Mouse (Mus musculus) heart, adult 2 months (tissue): ENCODE measurements around the gene Ttc28. TPM values are rescaled to one million over a fixed set of nuclear protein-coding genes. Genes with fewer than 3 reads are reported as not detected.

ENCODE experiments used
- DNase-seq, 2 experiments: peaks; one replicate each; pipeline ENCODE4 v3.0.0; 2021
- H3K27ac ChIP-seq: fragments of 200-600 bp; 2 replicates; pipeline ENCODE4 v1.8.1; 2022
- H3K27me3 ChIP-seq: fragments of 200-500 bp; 2 replicates; pipeline ENCODE4 v1.6.1; 2012; ENCODE audit warnings: mild to moderate bottlenecking, low read length, inconsistent platforms, mixed read lengths; ENCODE audit not compliant: control insufficient read depth, insufficient read depth
- H3K36me3 ChIP-seq: fragments of 200-500 bp; 2 replicates; pipeline ENCODE4 v1.6.1; 2012; ENCODE audit warnings: low read length, inconsistent platforms; ENCODE audit not compliant: control insufficient read depth, insufficient read depth
- H3K4me1 ChIP-seq: fragments of 200-500 bp; 2 replicates; pipeline ENCODE4 v1.6.1; 2011; ENCODE audit warnings: low read length; ENCODE audit not compliant: control insufficient read depth, insufficient read depth
- H3K4me3 ChIP-seq: fragments of 200-600 bp; 2 replicates; pipeline ENCODE4 v1.8.1; 2022
- H3K79me2 ChIP-seq: fragments of 200-500 bp; replicated peaks from 2 replicates; pipeline ENCODE4 v1.6.1; 2012; ENCODE audit warnings: mild to moderate bottlenecking, inconsistent platforms, low read length, moderate library complexity, mixed read lengths; ENCODE audit not compliant: control insufficient read depth, insufficient read depth
- H3K9ac ChIP-seq: fragments of 200-500 bp; 2 replicates; pipeline ENCODE4 v1.6.1; 2012; ENCODE audit warnings: low read depth, mild to moderate bottlenecking, control low read depth, inconsistent platforms, low read length, mixed read lengths
- CTCF ChIP-seq: fragments of 200-600 bp; IDR thresholded peaks from 2 replicates; pipeline ENCODE4 v1.8.1; 2022; ENCODE audit warnings: antibody characterized with exemption, mild to moderate bottlenecking, moderate library complexity
- EP300 ChIP-seq: fragments of 200-500 bp; IDR thresholded peaks from 2 replicates; pipeline ENCODE4 v1.6.1; 2011; ENCODE audit warnings: low read depth, low read length, control low read depth; ENCODE audit not compliant: insufficient read depth
- POLR2A ChIP-seq: fragments of 200-500 bp; IDR thresholded peaks from 2 replicates; pipeline ENCODE4 v1.6.1; 2011; ENCODE audit warnings: mild to moderate bottlenecking, low read depth, low read length, control low read depth; ENCODE audit not compliant: insufficient read depth
- WGBS: fragments of 180-500 bp; shearing (Covaris S2); methylation state at CpG from one replicate; pipeline ENCODE4 v1.1.7; 2018; 5-methylcytosine and 5-hydroxymethylcytosine counted together
- intact Hi-C: fragments of 180-260 bp; cut with DNase I; formaldehyde crosslinking; loops from one replicate; pipeline ENCODE4 v1.15.1; 2025
- polyA plus RNA-seq: library from polyadenylated mRNA; depleted of rRNA; stranded (reverse); fragments of >200 nt; gene quantifications from 2 replicates; pipeline ENCODE4 v1.2.3, GENCODE M21; 2012
- total RNA-seq, 2 experiments: library from RNA; stranded (reverse); gene quantifications; 2 replicates each; pipeline ENCODE4 v1.2.3; 2021

Ttc28 gene
- total and polyA plus RNA-seq, 3 experiments = 7.2 to 15.0 (median 12.3) TPM

- H3K79me2 ChIP-seq = no peaks in the 10 kb centered on the region
- TF ChIP-seq EP300 (no peak), CTCF (no peak), POLR2A (no peak)
- H3K4me3 ChIP-seq = no peak overlapping the region
- peaks cover 22% of the 10 kb centered on the region for H3K4me1 ChIP-seq
- H3K36me3 ChIP-seq = peaks cover 6% of the 10 kb centered on the region
- no peaks in the 10 kb centered on the region for H3K27me3 ChIP-seq
- intact Hi-C loops = no loop called here
- no peak for DNase-seq
- H3K27ac ChIP-seq = no peak overlapping the region
- no peak overlapping the region for H3K9ac ChIP-seq
- 92% methylated on average over 7 of the region's 7 CpGs for WGBS
Measured at GRCm38 (mm10) chr5:111124620-111125200, 245.1 kb downstream of the Ttc28 start.

- Histone ChIP-seq H3K27ac (no peak overlapping the region), H3K79me2 (no peaks in the 10 kb centered on the region), H3K9ac (no peak overlapping the region), H3K36me3 (no peaks in the 10 kb centered on the region; the same call in 1 of the 2 replicates), H3K4me3 (no peak overlapping the region), H3K4me1 (peaks cover 19% of the 10 kb centered on the region), H3K27me3 (no peaks in the 10 kb centered on the region)
- intact Hi-C loops = no loop called here
- WGBS = 69% methylated on average over 12 of the region's 12 CpGs
- DNase-seq = no peak
- no peak for TF ChIP-seq EP300
- no peak for TF ChIP-seq CTCF
- no peak for TF ChIP-seq POLR2A
Measured at GRCm38 (mm10) chr5:111125746-111126145, 246.1 kb downstream of the Ttc28 start.

GRCm38 (mm10) chr5:111127786-111128185 is 248.2 kb downstream of the Ttc28 start:
- H3K36me3 ChIP-seq = no peaks in the 10 kb centered on the region; the same call in 1 of the 2 replicates
- H3K4me1 ChIP-seq = peaks cover 12% of the 10 kb centered on the region
- no peak overlapping the region for H3K4me3 ChIP-seq
- no peak for DNase-seq
- TF ChIP-seq POLR2A (no peak), EP300 (no peak), CTCF (no peak)
- intact Hi-C loops = no loop called here
- no peak overlapping the region; the same call in 1 of the 2 replicates for H3K27ac ChIP-seq
- H3K79me2 ChIP-seq = no peaks in the 10 kb centered on the region
- 77% methylated on average over 5 of the region's 5 CpGs for WGBS
- no peaks in the 10 kb centered on the region for H3K27me3 ChIP-seq
- H3K9ac ChIP-seq = no peak overlapping the region

GRCm38 (mm10) chr5:111130121-111130520 is 250.5 kb downstream of the Ttc28 start:
- Histone ChIP-seq H3K36me3 (no peaks in the 10 kb centered on the region; the same call in 1 of the 2 replicates), H3K4me1 (peaks cover 12% of the 10 kb centered on the region), H3K27me3 (no peaks in the 10 kb centered on the region), H3K79me2 (no peaks in the 10 kb centered on the region), H3K4me3 (no peak overlapping the region), H3K27ac (no peak overlapping the region), H3K9ac (no peak overlapping the region)
- no peak for DNase-seq
- whole genome bisulfite sequencing = 95% methylated on average over 8 of the region's 8 CpGs
- intact Hi-C loops = no loop called here
- TF ChIP-seq POLR2A (no peak), EP300 (no peak)

DNA sequence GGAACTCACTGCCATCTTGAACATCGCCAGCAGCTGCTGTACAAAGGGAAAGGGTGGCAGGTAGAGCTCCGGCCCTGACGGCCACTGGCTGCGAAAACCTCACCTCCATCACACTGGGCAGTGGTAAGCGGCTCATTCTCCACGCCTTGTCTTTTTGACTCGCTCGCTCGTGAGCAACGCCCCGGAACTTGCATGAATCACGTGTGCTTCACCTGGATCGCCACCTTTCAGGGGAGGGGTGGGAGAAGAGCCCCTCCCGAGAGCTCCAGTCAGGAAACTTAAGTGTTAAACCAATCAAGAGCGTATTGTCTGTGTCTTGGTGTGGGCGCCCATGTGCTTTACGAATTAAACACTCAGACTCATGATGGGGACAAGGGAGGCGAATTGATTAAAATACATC is 252.0 kb downstream of the Ttc28 start:
- H3K4me3 ChIP-seq = no peak overlapping the region
- no peaks in the 10 kb centered on the region for H3K79me2 ChIP-seq
- WGBS = 98% methylated on average over 18 of the region's 18 CpGs
- intact Hi-C loops = no loop called here
- no peak for DNase-seq
- peaks cover 9% of the 10 kb centered on the region for H3K4me1 ChIP-seq
- no peaks in the 10 kb centered on the region; the same call in 1 of the 2 replicates for H3K36me3 ChIP-seq
- no peak overlapping the region for H3K27ac ChIP-seq
- TF ChIP-seq POLR2A (no peak), CTCF (no peak), EP300 (no peak)
- no peaks in the 10 kb centered on the region for H3K27me3 ChIP-seq
- no peak overlapping the region for H3K9ac ChIP-seq

GRCm38 (mm10) chr5:111133150-111133549 is 253.5 kb downstream of the Ttc28 start:
- Histone ChIP-seq H3K9ac (no peak overlapping the region), H3K27me3 (no peaks in the 10 kb centered on the region), H3K4me3 (no peak overlapping the region), H3K27ac (no peak overlapping the region), H3K36me3 (no peaks in the 10 kb centered on the region; the same call in 1 of the 2 replicates), H3K79me2 (no peaks in the 10 kb centered on the region), H3K4me1 (peaks cover 12% of the 10 kb centered on the region)
- DNase-seq = no peak
- 90% methylated on average over 5 of the region's 5 CpGs for WGBS
- TF ChIP-seq EP300 = no peak
- peak; percentile 44 for TF ChIP-seq CTCF
- TF ChIP-seq POLR2A = no peak
- intact Hi-C loops = no loop called here
